Mouse (Mus musculus) layer of hippocampus, adult 8-10 months (tissue): ENCODE data around the gene Hspbap1. TPM values are rescaled to one million over a fixed set of nuclear protein-coding genes. Genes with fewer than 3 reads are reported as not detected.

Experiments used
- DNase-seq, 2 experiments: peaks; one replicate each; pipeline ENCODE4 v3.0.0; 2022; ENCODE audit warnings: low spot score in 2 of 2
- total RNA-seq, 4 experiments: library from RNA; stranded (reverse); gene quantifications; 2 replicates each; pipeline ENCODE4 v1.2.4; 2022

The Hspbap1 gene
- total RNA-seq, 4 experiments from 2014 or later: 6.5 to 9.0 (median 7.3) TPM

GRCm38 (mm10) chr16:35791962-35792521 lies 21.9 kb downstream of the Hspbap1 start:
- no peak for DNase-seq

GRCm38 (mm10) chr16:35802163-35802562 lies 32.0 kb downstream of the Hspbap1 start:
- DNase-seq: no peak

- DNase-seq: no peak
These were observed 33.5 kb downstream of the Hspbap1 start for GRCm38 (mm10) chr16:35803723-35804122.

DNA sequence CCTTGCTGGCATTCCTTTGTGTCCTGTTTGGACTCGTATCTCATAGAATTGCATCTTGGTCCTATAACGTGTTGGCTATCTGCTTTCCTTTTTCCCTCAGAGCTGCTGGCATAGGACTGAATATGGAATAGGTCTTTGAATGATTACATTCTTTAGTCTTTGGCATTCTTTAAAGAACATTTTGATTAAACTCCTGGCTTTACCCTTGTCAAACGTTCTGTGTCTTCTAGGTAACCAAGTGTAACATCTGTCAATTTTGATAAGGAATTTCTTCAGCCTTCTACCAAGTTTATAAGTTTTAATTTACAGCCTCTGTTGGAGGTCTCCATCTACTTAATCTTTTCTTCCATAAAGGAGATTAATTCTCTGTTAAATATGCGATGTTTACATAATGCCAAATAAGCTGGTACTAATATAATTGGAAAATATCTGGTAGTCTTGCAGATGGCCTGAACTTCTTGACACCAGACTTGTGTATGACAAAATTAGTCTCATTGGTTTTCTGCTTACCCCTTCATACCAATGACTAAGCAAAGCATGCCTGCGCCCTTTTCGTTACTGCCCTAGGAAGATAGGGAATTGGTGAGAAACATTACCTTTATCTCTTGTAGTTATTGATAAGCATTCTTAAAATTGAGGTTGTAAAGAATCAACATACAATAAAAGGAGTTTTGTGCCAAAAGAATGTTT lies 36.9 kb downstream of the Hspbap1 start:
- no peak for DNase-seq

- no peak for DNase-seq
These were observed 37.5 kb downstream of the Hspbap1 start for GRCm38 (mm10) chr16:35807663-35807992.

- no peak for DNase-seq
These were observed 38.7 kb downstream of the Hspbap1 start for GRCm38 (mm10) chr16:35808838-35809237.

GRCm38 (mm10) chr16:35813119-35813518 lies 42.9 kb downstream of the Hspbap1 start:
- no peak for DNase-seq

GRCm38 (mm10) chr16:35817255-35818089 lies 47.3 kb downstream of the Hspbap1 start:
- DNase-seq: peak; percentile 68 to 88

DNA sequence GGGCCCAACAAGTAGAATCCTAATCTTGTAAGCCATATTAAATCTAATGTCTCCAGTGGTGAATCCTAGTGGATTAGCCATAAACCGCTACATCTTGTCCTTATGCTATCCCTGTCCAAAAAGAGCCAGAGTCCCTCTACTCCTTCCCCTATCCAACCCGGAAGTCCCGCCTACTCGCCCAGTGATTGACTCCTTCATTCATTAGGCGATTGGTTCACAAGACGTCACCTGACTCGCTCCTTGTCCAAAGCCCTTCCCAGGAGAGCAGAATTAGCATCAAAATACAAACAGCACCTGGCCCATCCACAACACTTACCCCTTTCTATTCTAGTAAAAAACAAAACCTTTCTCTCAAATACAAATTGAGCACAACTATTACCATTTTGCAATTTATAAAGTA lies 59.8 kb downstream of the Hspbap1 start:
- DNase-seq: no peak

DNA sequence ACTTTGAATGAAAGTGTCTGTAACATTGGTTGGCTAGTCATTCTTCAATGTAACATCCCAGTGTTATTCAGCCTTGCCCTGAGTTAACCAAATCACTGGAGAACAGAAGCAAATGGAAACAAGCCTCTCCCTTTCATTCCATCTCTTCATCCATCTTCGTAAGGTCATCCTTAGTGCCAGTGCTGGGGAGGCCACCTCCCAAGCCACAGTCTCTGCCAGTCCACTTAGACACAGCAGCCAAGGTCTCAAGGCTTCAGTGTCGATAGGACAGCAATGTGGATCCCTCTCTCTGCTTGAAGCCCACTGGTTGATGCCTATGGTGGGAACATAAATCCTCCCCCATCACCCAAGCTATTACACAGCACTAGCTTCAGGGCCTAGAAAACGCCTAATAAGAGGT lies 62.8 kb downstream of the Hspbap1 start:
- DNase-seq: no peak

- DNase-seq: no peak
These were observed 64.5 kb downstream of the Hspbap1 start for GRCm38 (mm10) chr16:35834653-35835052.

DNA sequence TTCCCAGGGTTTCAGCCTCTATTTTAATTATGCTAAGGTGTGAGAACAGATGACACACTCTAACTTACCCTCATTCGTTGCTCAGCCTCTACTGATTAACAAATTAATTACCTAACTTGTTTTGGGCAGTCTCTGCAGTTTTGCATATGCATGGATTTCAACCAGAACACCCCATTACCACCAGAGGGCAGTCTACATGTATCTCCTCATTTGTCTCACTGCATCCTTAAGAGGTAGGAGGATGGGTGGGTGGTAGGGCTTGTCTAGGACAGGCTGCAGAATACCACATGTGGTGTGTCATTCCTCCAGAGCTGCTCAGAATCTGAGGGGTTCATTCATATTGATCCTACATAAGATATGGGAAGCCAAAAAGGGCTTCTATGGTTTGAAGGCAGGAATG lies 69.5 kb downstream of the Hspbap1 start:
- peak in 1 of 2 experiments; percentile 25 for DNase-seq

GRCm38 (mm10) chr16:35847138-35847537 lies 77.0 kb downstream of the Hspbap1 start:
- no peak for DNase-seq

- no peak for DNase-seq
These were observed 85.7 kb downstream of the Hspbap1 start for GRCm38 (mm10) chr16:35855846-35856245.

GRCm38 (mm10) chr16:35856766-35857165 lies 86.6 kb downstream of the Hspbap1 start:
- no peak for DNase-seq

DNA sequence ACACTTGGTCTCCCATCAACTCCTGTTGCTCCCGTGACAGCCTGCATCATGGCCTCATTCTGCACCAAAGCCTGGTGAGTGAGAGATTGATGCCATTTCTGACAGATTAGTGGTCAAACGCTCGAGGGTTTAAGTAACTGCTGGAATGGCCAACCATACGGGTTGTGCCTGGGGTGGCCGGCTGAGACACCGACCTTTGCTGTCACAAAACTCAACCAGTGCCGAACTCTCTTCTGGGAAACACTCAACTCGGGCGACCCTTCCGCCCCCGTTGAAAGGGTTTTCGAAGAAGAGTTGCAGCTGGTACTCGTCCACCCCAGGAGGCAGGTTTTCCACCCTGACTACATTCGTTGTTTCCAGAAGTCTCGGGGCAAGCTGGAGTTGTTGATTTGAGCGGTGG lies 90.1 kb downstream of the Hspbap1 start:
- no peak for DNase-seq

DNA sequence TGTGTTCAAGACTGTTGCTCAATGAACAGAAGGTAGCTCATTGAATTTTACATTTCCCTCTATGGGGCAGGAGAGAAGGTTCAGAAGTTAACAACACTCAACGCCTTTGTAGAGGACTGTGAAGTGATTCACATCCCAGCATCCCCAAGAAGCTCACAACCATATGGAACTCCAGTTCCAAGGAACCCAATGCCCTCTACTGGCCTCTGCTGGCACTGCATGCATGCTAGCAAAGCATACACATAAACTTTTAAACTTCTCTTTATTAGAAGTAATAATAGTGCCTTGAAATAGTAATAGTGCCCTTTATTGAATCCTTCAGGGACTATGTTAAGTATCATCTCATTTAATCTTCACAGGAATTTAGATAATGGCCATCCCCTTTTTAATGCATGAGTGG lies 91.9 kb downstream of the Hspbap1 start:
- no peak for DNase-seq

DNA sequence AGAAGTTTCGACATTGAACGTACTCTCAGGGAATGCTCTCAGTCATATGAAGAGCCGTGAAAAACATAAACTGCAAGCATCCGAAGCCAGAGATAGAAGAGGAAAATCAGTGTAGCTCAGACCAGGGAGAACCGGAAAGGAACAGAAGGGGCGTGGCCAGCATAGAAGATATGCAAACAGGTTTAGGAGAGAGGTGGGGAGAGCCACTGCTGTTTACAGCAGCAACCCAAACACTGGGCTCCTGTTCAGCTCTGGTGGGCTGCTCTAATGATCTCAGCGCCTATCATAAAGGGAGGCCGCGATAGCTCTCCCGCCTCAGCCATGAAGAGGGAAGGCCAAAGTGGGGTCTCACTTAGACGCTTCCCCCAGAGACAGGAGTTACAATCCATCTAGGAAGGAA lies 97.6 kb downstream of the Hspbap1 start:
- DNase-seq: no peak

DNA sequence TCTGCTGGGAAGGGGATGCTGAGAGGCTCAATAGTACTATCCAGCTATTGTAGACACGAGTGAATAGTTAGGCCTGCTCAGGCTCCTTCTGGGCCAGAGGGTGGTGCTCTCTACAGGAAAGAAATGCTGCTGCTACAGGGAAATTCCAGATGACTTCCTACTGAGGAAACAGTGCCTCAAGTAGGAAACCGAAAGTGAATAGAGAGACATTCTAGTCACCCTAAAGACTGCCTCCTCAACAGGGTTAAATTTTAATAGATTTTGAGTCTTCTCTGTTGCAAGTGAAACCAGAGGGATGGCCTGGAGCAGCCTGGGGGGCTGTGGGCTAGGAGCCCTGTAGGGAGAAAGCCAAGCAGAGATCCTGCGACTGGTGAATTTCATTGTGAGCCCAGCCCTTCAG lies 99.0 kb downstream of the Hspbap1 start:
- no peak for DNase-seq

DNA sequence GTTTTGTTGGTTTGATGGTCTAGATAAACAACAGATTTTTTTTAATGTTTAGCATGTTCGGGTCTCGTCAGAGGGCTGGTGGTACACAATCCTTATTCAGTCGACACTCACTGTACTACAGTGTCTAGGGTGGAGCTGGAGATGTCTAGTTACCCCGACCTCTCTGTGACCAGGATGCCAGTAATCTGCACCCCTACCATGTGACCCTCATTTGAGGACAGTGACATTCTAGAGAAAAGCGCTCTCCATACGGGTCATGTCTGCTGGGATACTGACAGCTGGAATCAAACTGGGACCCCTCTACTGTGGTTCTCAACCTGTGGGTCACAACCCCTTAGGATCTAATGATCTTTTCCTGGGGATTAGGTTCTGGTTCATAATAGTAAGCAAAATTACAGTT lies 99.5 kb downstream of the Hspbap1 start:
- no peak for DNase-seq

GRCm38 (mm10) chr16:35870581-35871047 lies 100.4 kb downstream of the Hspbap1 start:
- DNase-seq: no peak

DNA sequence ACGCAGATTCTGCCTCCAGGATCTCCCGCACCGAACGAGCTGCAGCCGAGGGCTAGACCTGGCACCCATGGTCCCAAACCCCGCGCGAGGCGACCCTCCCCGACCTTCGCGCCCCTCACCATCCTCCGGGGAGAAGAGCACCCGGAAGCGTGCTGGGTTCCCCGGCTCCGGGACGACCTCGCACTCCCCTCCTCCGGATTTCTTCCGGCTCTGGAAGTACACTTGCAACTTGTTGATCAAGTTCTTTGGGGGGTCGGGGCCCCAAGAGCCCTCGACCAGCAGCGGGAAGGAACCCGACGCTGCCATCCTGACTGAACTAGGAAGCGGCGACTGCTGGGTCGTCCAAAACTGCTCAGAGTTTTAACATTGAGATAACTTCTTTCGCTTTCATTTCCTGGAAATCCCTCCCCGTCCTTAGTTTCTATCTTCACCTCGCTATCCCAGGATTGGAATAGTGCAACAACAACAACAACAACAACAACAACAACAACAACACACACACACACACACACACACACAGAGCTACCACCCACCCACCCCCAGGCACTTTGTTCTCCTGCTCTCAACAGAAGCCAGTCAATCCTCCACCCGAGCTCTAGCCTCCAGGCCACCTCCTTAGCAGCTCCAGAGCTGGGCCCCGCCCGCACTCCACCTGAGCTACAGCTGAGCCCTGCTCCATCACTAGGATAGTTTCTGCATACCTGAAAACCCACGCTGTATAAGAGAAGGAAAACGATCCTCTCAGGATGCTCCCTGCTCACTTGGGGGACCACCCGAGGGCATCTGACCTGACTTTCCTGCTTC lies 101.1 kb downstream of the Hspbap1 start, which contains the start of gene Parp14:
Gene Parp14, minus strand, starts transcription at position 497 of the 804 bp plus-strand sequence.
- no peak for DNase-seq
